Mouse (Mus musculus): ENCODE results near the gene Ncoa6. TPM values are rescaled to one million over a fixed set of nuclear protein-coding genes. Genes with fewer than 3 reads are reported as not detected.

Ncoa6 gene
- polyA plus RNA-seq, 1 experiment from 2014 or later, result 9.2 TPM

- ATAC-seq, result no peak
- peaks cover 38% of the 10 kb centered on the region for H3K36me3 ChIP-seq
- no peaks in the 10 kb centered on the region for H3K4me1 ChIP-seq
- H3K4me3 ChIP-seq, result no peak overlapping the region
- no peak overlapping the region for H3K9ac ChIP-seq
- WGBS (ENCODE audit: insufficient replicate concordance), result 46% methylated on average over 1 of the region's 1 CpGs
- H3K4me2 ChIP-seq, result no peak overlapping the region
- no peak overlapping the region for H3K27ac ChIP-seq
- H3K27me3 ChIP-seq (replicated peaks), result no peaks in the 10 kb centered on the region
- no peaks in the 10 kb centered on the region for H3K9me3 ChIP-seq (replicated peaks)
These were observed 127.0 kb downstream of the Ncoa6 start for GRCm38 (mm10) chr2:155346670-155347069.

MicroRNAs within 50 kb of the gene (microRNA counts, 519-probe panel; counts per million panel counts)
- 582 counts per million, percentile 70 among the panel's probes with 10 or more counts for microRNA mmu-miR-695

Small RNA genes within 50 kb of the gene (microRNA-seq; reads per million reads assigned to microRNA genes)
- gene Mir695, result not detected

Other genes starting within 250 kb of the Ncoa6 start
- 152 and 160 TPM in 2 replicates for gene Dynlrb1, start 237.4 kb downstream of the Ncoa6 start, polyA plus RNA-seq (2016; fragmentation: Nextera tagmentation; extraction: Ambion mirVana)
- 27.4 and 28.9 TPM in 2 replicates for gene Map1lc3a, start 197.6 kb downstream of the Ncoa6 start, polyA plus RNA-seq (2016; fragmentation: Nextera tagmentation; extraction: Ambion mirVana)
- 29.0 and 29.5 TPM in 2 replicates for gene Pigu, start 116.5 kb downstream of the Ncoa6 start, polyA plus RNA-seq (2016; fragmentation: Nextera tagmentation; extraction: Ambion mirVana)
- gene Trp53inp2, start 92.8 kb downstream of the Ncoa6 start, polyA plus RNA-seq (2016; fragmentation: Nextera tagmentation; extraction: Ambion mirVana), result 2.5 and 3.6 TPM in 2 replicates
- gene Acss2, start 44.1 kb upstream of the Ncoa6 start, polyA plus RNA-seq (2016; fragmentation: Nextera tagmentation; extraction: Ambion mirVana), result 25.1 and 27.1 TPM in 2 replicates
- gene Ggt7, start 44.3 kb upstream of the Ncoa6 start, polyA plus RNA-seq (2016; fragmentation: Nextera tagmentation; extraction: Ambion mirVana), result 0.54 and 0.86 TPM in 2 replicates
- gene Gss, start 118.9 kb upstream of the Ncoa6 start, polyA plus RNA-seq (2016; fragmentation: Nextera tagmentation; extraction: Ambion mirVana), result 64.0 and 64.1 TPM in 2 replicates
- gene Myh7b, start 137.3 kb upstream of the Ncoa6 start, polyA plus RNA-seq (2016; fragmentation: Nextera tagmentation; extraction: Ambion mirVana), result 6.0 TPM in 2 replicates
- 78.5 and 80.9 TPM in 2 replicates for gene Trpc4ap, start 218.5 kb upstream of the Ncoa6 start, polyA plus RNA-seq (2016; fragmentation: Nextera tagmentation; extraction: Ambion mirVana)

Measured in liver, embryonic 12.5 days (tissue).